Mouse (Mus musculus) testis, adult 2 months (tissue): ENCODE data around the gene Dusp8. TPM values are rescaled to one million over a fixed set of nuclear protein-coding genes. Genes with fewer than 3 reads are reported as not detected.

Experiments used
- H3K27ac ChIP-seq: fragments of 200-500 bp; 2 replicates; pipeline ENCODE4 v1.5.1; 2012; ENCODE audit warnings: low read depth, low read length; ENCODE audit not compliant: control insufficient read depth, insufficient read depth
- H3K27me3 ChIP-seq: fragments of 200-500 bp; 2 replicates; pipeline ENCODE4 v1.6.1; 2012; ENCODE audit warnings: mild to moderate bottlenecking, low read length, moderate library complexity; ENCODE audit not compliant: control insufficient read depth, insufficient read depth
- H3K36me3 ChIP-seq: fragments of 200-500 bp; 2 replicates; pipeline ENCODE4 v1.6.1; 2012; ENCODE audit warnings: mild to moderate bottlenecking, low read length; ENCODE audit not compliant: control insufficient read depth, insufficient read depth
- H3K4me1 ChIP-seq: fragments of 200-500 bp; 2 replicates; pipeline ENCODE4 v1.6.1; 2012; ENCODE audit warnings: low read length; ENCODE audit not compliant: control insufficient read depth, insufficient read depth
- H3K4me3 ChIP-seq: fragments of 200-500 bp; 2 replicates; pipeline ENCODE4 v1.5.1; 2012; ENCODE audit warnings: low read depth, mild to moderate bottlenecking, low read length, moderate library complexity, mixed read lengths; ENCODE audit not compliant: control insufficient read depth
- CTCF ChIP-seq: fragments of 200-500 bp; IDR thresholded peaks from 2 replicates; pipeline ENCODE4 v1.5.1; 2012; ENCODE audit warnings: low read depth, mild to moderate bottlenecking, inconsistent platforms, low read length, moderate library complexity; ENCODE audit not compliant: control insufficient read depth, insufficient read depth, insufficient replicate concordance
- POLR2A ChIP-seq: fragments of 200-500 bp; IDR thresholded peaks from 2 replicates; pipeline ENCODE4 v1.6.1; 2012; ENCODE audit warnings: low read depth, mild to moderate bottlenecking, inconsistent platforms, low read length, moderate library complexity; ENCODE audit not compliant: control insufficient read depth
- polyA plus RNA-seq: library from polyadenylated mRNA; depleted of rRNA; stranded (reverse); fragments of >200 nt; gene quantifications from 2 replicates; pipeline ENCODE4 v1.2.3, GENCODE M21; 2012

Gene Dusp8
- polyA plus RNA-seq, 1 experiment, result 0.48 TPM

- Histone ChIP-seq H3K27me3 (no peaks in the 10 kb centered on the region), H3K4me1 (peaks cover 3% of the 10 kb centered on the region), H3K36me3 (no peaks in the 10 kb centered on the region), H3K4me3 (peak overlapping the region; percentile 93), H3K27ac (peak overlapping the region; percentile 71)
- no peak for TF ChIP-seq CTCF
- TF ChIP-seq POLR2A, result no peak
Measured at GRCm38 (mm10) chr7:142060185-142060930, 35.3 kb downstream of the Dusp8 start.

GRCm38 (mm10) chr7:142059024-142059423, 36.6 kb downstream of the Dusp8 start:
- H3K4me3 ChIP-seq, result no peak overlapping the region
- no peak for TF ChIP-seq POLR2A
- no peak for TF ChIP-seq CTCF
- peaks cover 3% of the 10 kb centered on the region for H3K4me1 ChIP-seq
- no peak overlapping the region for H3K27ac ChIP-seq
- H3K36me3 ChIP-seq, result no peaks in the 10 kb centered on the region
- no peaks in the 10 kb centered on the region for H3K27me3 ChIP-seq

DNA sequence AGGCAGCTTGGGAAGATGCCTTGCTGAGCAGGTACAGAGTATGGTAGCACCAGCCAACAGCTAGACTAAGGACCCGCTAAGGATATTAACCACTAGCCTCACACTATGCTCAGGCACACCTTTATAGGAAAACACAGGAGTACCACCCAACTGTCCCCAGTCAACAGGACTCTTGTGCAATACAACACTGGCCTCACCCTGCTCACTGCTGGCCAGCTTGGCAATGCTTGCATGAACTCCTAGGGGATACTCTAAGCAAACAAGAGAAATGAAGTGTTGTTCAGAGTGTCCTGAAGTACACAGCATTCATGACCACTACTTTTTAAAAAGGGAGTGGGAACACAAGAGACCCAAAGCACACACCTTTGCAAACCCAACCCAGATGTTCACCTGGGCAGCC, 38.5 kb downstream of the Dusp8 start:
- Histone ChIP-seq H3K4me1 (peaks cover 3% of the 10 kb centered on the region), H3K4me3 (no peak overlapping the region), H3K27ac (no peak overlapping the region), H3K27me3 (no peaks in the 10 kb centered on the region), H3K36me3 (no peaks in the 10 kb centered on the region)
- TF ChIP-seq CTCF (no peak), POLR2A (no peak)

GRCm38 (mm10) chr7:142056601-142057061, 39.0 kb downstream of the Dusp8 start:
- no peak overlapping the region for H3K27ac ChIP-seq
- H3K36me3 ChIP-seq, result no peaks in the 10 kb centered on the region
- peaks cover 3% of the 10 kb centered on the region for H3K4me1 ChIP-seq
- no peak overlapping the region for H3K4me3 ChIP-seq
- no peaks in the 10 kb centered on the region for H3K27me3 ChIP-seq
- TF ChIP-seq CTCF (no peak), POLR2A (no peak)

DNA sequence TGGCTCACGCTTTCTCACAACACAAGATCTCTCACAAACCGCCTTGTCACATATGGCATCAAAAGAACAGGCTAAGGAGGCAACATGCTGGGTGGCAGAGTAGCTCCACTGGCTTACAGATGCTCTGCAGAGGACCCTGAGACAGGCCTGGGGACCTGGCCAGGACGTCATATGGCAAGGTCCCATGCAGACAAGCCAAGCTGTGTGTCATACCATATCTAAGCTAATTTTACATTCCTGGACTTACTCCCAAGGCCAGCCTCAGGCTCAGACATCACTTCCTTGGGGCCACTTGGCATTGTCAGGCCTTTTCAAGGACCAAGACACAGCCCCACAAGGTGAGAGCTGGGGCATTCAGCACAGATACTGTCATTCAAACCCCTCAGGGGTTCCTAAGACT, 40.2 kb downstream of the Dusp8 start:
- no peaks in the 10 kb centered on the region for H3K27me3 ChIP-seq
- no peak for TF ChIP-seq POLR2A
- TF ChIP-seq CTCF, result no peak
- H3K27ac ChIP-seq, result no peak overlapping the region
- H3K4me3 ChIP-seq, result no peak overlapping the region
- no peaks in the 10 kb centered on the region; the same call in 1 of the 2 replicates for H3K4me1 ChIP-seq
- H3K36me3 ChIP-seq, result no peaks in the 10 kb centered on the region

DNA sequence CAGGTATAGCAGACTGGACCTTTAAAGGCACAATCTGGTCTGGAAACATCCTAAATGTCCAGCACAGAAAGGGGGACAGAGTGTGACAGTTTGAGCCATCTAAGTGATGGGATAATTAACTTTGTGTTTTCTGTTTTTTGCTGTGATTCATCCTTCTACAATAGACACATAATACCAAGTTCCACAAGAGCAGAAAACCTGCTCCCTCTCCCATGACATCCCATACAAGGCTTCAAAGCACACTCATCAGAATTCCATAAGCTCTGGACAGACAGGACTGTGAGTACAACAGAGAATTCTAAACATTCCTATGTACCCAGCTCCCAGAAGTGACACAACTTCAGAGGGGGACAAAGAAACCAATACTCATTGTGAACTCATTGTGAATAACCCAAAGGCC, 45.1 kb downstream of the Dusp8 start:
- Histone ChIP-seq H3K4me3 (no peak overlapping the region), H3K27ac (no peak overlapping the region), H3K27me3 (no peaks in the 10 kb centered on the region), H3K36me3 (no peaks in the 10 kb centered on the region), H3K4me1 (no peaks in the 10 kb centered on the region)
- TF ChIP-seq POLR2A (no peak), CTCF (no peak)

DNA sequence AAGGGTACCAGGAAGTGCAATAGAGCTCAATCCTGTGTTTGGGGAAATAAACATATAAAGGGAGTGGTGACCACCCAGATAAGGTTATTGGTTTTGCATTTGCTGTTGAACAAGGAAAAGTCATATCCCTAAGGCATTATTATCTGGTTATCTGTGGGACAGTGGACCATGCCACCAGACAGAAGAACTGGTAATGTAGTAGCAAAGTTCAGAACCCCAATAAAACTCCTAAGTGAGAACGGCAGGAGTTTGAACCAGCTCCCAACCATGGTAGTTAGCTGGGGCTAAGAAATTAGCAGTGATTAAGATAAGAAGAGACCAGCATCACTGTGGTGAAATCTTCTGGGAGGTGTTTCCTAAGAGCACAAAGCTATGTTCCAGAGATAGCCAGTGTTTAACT, 49.7 kb downstream of the Dusp8 start:
- Histone ChIP-seq H3K36me3 (no peaks in the 10 kb centered on the region), H3K27me3 (no peaks in the 10 kb centered on the region), H3K4me1 (no peaks in the 10 kb centered on the region), H3K4me3 (no peak overlapping the region), H3K27ac (no peak overlapping the region)
- TF ChIP-seq CTCF, result no peak
- no peak for TF ChIP-seq POLR2A
